Mouse (Mus musculus) splenic B cell, adult 2 months (primary cell): ENCODE data around the gene Cdip1.

Source experiments
- DNase-seq: peaks from one replicate; pipeline ENCODE4 v3.0.0-alpha.2; 2011; ENCODE audit warnings: low read depth, low spot score
- H3K27me3 ChIP-seq: 2 replicates; pipeline ENCODE4 v1.6.1; 2012; ENCODE audit warnings: mild to moderate bottlenecking, low read length, moderate library complexity, mixed read lengths; ENCODE audit not compliant: control insufficient read depth, poor library complexity, insufficient read depth, severe bottlenecking
- H3K36me3 ChIP-seq: 2 replicates; pipeline ENCODE4 v1.6.1; 2012; ENCODE audit warnings: mild to moderate bottlenecking, low read length, moderate library complexity, mixed read lengths; ENCODE audit not compliant: control insufficient read depth, poor library complexity, insufficient read depth, severe bottlenecking

The Cdip1 gene

GRCm38 (mm10) chr16:4754045-4754444 lies 36.0 kb downstream of the Cdip1 start:
- no peak for DNase-seq
- Histone ChIP-seq H3K27me3 (no peaks in the 10 kb centered on the region), H3K36me3 (no peaks in the 10 kb centered on the region)

GRCm38 (mm10) chr16:4752155-4752554 lies 37.9 kb downstream of the Cdip1 start:
- H3K36me3 ChIP-seq, result no peaks in the 10 kb centered on the region

GRCm38 (mm10) chr16:4742186-4742585 lies 47.9 kb downstream of the Cdip1 start:
- Histone ChIP-seq H3K36me3 (no peaks in the 10 kb centered on the region), H3K27me3 (no peaks in the 10 kb centered on the region)
- DNase-seq, result no peak

More at GRCm38 (mm10) chr16:4752155-4752554, 37.9 kb downstream of the Cdip1 start:
- DNase-seq, result no peak
- H3K27me3 ChIP-seq, result no peaks in the 10 kb centered on the region

GRCm38 (mm10) chr16:4739994-4740393 lies 50.1 kb downstream of the Cdip1 start:
- no peak for DNase-seq
- no peaks in the 10 kb centered on the region for H3K27me3 ChIP-seq
- H3K36me3 ChIP-seq, result no peaks in the 10 kb centered on the region

GRCm38 (mm10) chr16:4736262-4736661 lies 53.8 kb downstream of the Cdip1 start:
- Histone ChIP-seq H3K36me3 (no peaks in the 10 kb centered on the region), H3K27me3 (no peaks in the 10 kb centered on the region)
- DNase-seq, result no peak

GRCm38 (mm10) chr16:4730776-4731358 lies 59.2 kb downstream of the Cdip1 start:
- H3K27me3 ChIP-seq, result no peaks in the 10 kb centered on the region
- DNase-seq, result no peak
- no peaks in the 10 kb centered on the region for H3K36me3 ChIP-seq

- DNase-seq, result peak; percentile 24
- H3K36me3 ChIP-seq, result no peaks in the 10 kb centered on the region
- H3K27me3 ChIP-seq, result no peaks in the 10 kb centered on the region
These were observed 62.1 kb downstream of the Cdip1 start for GRCm38 (mm10) chr16:4727963-4728362.

- DNase-seq, result no peak
- Histone ChIP-seq H3K27me3 (no peaks in the 10 kb centered on the region), H3K36me3 (no peaks in the 10 kb centered on the region)
These were observed 62.6 kb downstream of the Cdip1 start for GRCm38 (mm10) chr16:4727526-4727925.

GRCm38 (mm10) chr16:4726528-4727128 lies 63.5 kb downstream of the Cdip1 start:
- Histone ChIP-seq H3K36me3 (no peaks in the 10 kb centered on the region), H3K27me3 (no peaks in the 10 kb centered on the region)
- DNase-seq, result peak; percentile 60

- Histone ChIP-seq H3K27me3 (no peaks in the 10 kb centered on the region), H3K36me3 (no peaks in the 10 kb centered on the region)
- peak; percentile 95 for DNase-seq
These were observed 64.1 kb downstream of the Cdip1 start, which contains the start of gene Hmox2 for GRCm38 (mm10) chr16:4725780-4726527. Gene Hmox2, plus strand, starts transcription at chr16:4726361.

- DNase-seq, result no peak
- no peaks in the 10 kb centered on the region for H3K27me3 ChIP-seq
- no peaks in the 10 kb centered on the region for H3K36me3 ChIP-seq
These were observed 64.8 kb downstream of the Cdip1 start for GRCm38 (mm10) chr16:4725266-4725665.

- DNase-seq, result peak; percentile 50
- Histone ChIP-seq H3K27me3 (no peaks in the 10 kb centered on the region), H3K36me3 (no peaks in the 10 kb centered on the region)
These were observed 67.2 kb downstream of the Cdip1 start for GRCm38 (mm10) chr16:4722915-4723209.

- DNase-seq, result peak; percentile 72
- H3K36me3 ChIP-seq, result no peaks in the 10 kb centered on the region
- no peaks in the 10 kb centered on the region for H3K27me3 ChIP-seq
These were observed 67.8 kb downstream of the Cdip1 start for GRCm38 (mm10) chr16:4722128-4722914.

- peak; percentile 71 for DNase-seq
- Histone ChIP-seq H3K36me3 (no peaks in the 10 kb centered on the region), H3K27me3 (no peaks in the 10 kb centered on the region)
These were observed 71.2 kb downstream of the Cdip1 start, which contains the start of gene Nmral1 for GRCm38 (mm10) chr16:4718753-4719518. Gene Nmral1, minus strand, starts transcription at chr16:4719356.
